Mouse (Mus musculus) gastrocnemius, postnatal 10 days (tissue): ENCODE measurements around the gene Phactr1. TPM values are rescaled to one million over a fixed set of nuclear protein-coding genes. Genes with fewer than 3 reads are reported as not detected.
A peak's percentile ranks its signal among the peaks of the same experiment; 100 is the strongest.

Experiments used
- DNase-seq: peaks from one replicate; pipeline ENCODE4 v3.0.0; 2021; ENCODE audit warnings: mixed read lengths
- total RNA-seq, 2 experiments: library from RNA; stranded (reverse); gene quantifications; 2 replicates each; pipeline ENCODE4 v1.2.3; 2021

The Phactr1 gene
- total RNA-seq, 2 experiments from 2014 or later = 7.1 to 9.1 TPM

GRCm38 (mm10) chr13:43131741-43132191 lies 451.3 kb downstream of the Phactr1 start:
- peak; percentile 19 for DNase-seq

GRCm38 (mm10) chr13:43132859-43133258 lies 452.4 kb downstream of the Phactr1 start:
- no peak for DNase-seq

- DNase-seq = no peak
Measured at GRCm38 (mm10) chr13:43133400-43133799, 453.0 kb downstream of the Phactr1 start.

GRCm38 (mm10) chr13:43134468-43134867 lies 454.0 kb downstream of the Phactr1 start:
- no peak for DNase-seq

GRCm38 (mm10) chr13:43144720-43145418 lies 464.4 kb downstream of the Phactr1 start:
- DNase-seq = no peak

- DNase-seq = no peak
Measured at GRCm38 (mm10) chr13:43146515-43147258, 466.3 kb downstream of the Phactr1 start.

GRCm38 (mm10) chr13:43148692-43149091 lies 468.3 kb downstream of the Phactr1 start:
- DNase-seq = no peak

- no peak for DNase-seq
Measured at GRCm38 (mm10) chr13:43149661-43150060, 469.2 kb downstream of the Phactr1 start.

GRCm38 (mm10) chr13:43152005-43152520 lies 471.6 kb downstream of the Phactr1 start:
- DNase-seq = no peak

- no peak for DNase-seq
Measured at GRCm38 (mm10) chr13:43157370-43157769, 476.9 kb downstream of the Phactr1 start.

GRCm38 (mm10) chr13:43158281-43158680 lies 477.9 kb downstream of the Phactr1 start:
- DNase-seq = no peak

GRCm38 (mm10) chr13:43159429-43159828 lies 479.0 kb downstream of the Phactr1 start:
- no peak for DNase-seq

- DNase-seq = no peak
Measured at GRCm38 (mm10) chr13:43167721-43168120, 487.3 kb downstream of the Phactr1 start.

GRCm38 (mm10) chr13:43171020-43171710 lies 490.7 kb downstream of the Phactr1 start, which contains the start of gene Tbc1d7:
TSS of gene Tbc1d7 (minus strand) at chr13:43171501.
- DNase-seq = peak; percentile 100

GRCm38 (mm10) chr13:43172036-43172713 lies 491.8 kb downstream of the Phactr1 start:
- DNase-seq = no peak

- DNase-seq = peak; percentile 71
Measured at GRCm38 (mm10) chr13:43173262-43173661, 492.8 kb downstream of the Phactr1 start.

GRCm38 (mm10) chr13:43176676-43177075 lies 496.3 kb downstream of the Phactr1 start:
- no peak for DNase-seq

- DNase-seq = no peak
Measured at GRCm38 (mm10) chr13:43177317-43177716, 496.9 kb downstream of the Phactr1 start.

GRCm38 (mm10) chr13:43181104-43181503 lies 500.7 kb downstream of the Phactr1 start:
- DNase-seq = no peak

GRCm38 (mm10) chr13:43182465-43183201 lies 502.2 kb downstream of the Phactr1 start:
- DNase-seq = peak; percentile 88
